Mouse (Mus musculus) brown adipose tissue, adult 24 weeks (tissue): ENCODE measurements around the gene Zdhhc14. TPM values are rescaled to one million over a fixed set of nuclear protein-coding genes. Genes with fewer than 3 reads are reported as not detected.

Source experiments
- H3K27ac ChIP-seq: fragments of 200-500 bp; replicated peaks from 2 replicates; pipeline ENCODE4 v1.5.1; 2012; ENCODE audit warnings: low read depth, mild to moderate bottlenecking, low read length
- H3K4me1 ChIP-seq: fragments of 200-500 bp; 2 replicates; pipeline ENCODE4 v1.6.1; 2012; ENCODE audit warnings: low read length, mixed read lengths; ENCODE audit not compliant: control insufficient read depth, insufficient read depth, insufficient read length
- H3K4me3 ChIP-seq: fragments of 200-500 bp; 2 replicates; pipeline ENCODE4 v1.5.1; 2012; ENCODE audit warnings: low read depth, mild to moderate bottlenecking, low read length, moderate library complexity; ENCODE audit not compliant: insufficient read depth
- polyA plus RNA-seq: library from polyadenylated mRNA; stranded (reverse); fragments of >200 nt; gene quantifications from 2 replicates; pipeline ENCODE4 v1.2.4, GENCODE M21; 2012; ENCODE audit not compliant: missing spikeins, insufficient read depth, insufficient read length

Zdhhc14 gene
- polyA plus RNA-seq, 1 experiment = 3.1 TPM

GRCm38 (mm10) chr17:5795369-5795768 is 303.0 kb downstream of the Zdhhc14 start:
- Histone ChIP-seq H3K4me3 (no peak overlapping the region), H3K4me1 (peaks cover 10% of the 10 kb centered on the region), H3K27ac (no peak overlapping the region)

- H3K27ac ChIP-seq = no peak overlapping the region
- peaks cover 12% of the 10 kb centered on the region for H3K4me1 ChIP-seq
- no peak overlapping the region for H3K4me3 ChIP-seq
Observed at GRCm38 (mm10) chr17:5795878-5796277, 303.5 kb downstream of the Zdhhc14 start.

GRCm38 (mm10) chr17:5797124-5797760 is 304.9 kb downstream of the Zdhhc14 start:
- peaks cover 17% of the 10 kb centered on the region for H3K4me1 ChIP-seq
- H3K27ac ChIP-seq = no peak overlapping the region
- H3K4me3 ChIP-seq = no peak overlapping the region

GRCm38 (mm10) chr17:5798221-5798801 is 306.0 kb downstream of the Zdhhc14 start:
- H3K4me3 ChIP-seq = no peak overlapping the region
- peak overlapping the region; percentile 9; the same call in 1 of the 2 replicates for H3K27ac ChIP-seq
- H3K4me1 ChIP-seq = peaks cover 18% of the 10 kb centered on the region

GRCm38 (mm10) chr17:5798900-5799299 is 306.5 kb downstream of the Zdhhc14 start:
- Histone ChIP-seq H3K4me1 (peaks cover 22% of the 10 kb centered on the region), H3K27ac (no peak overlapping the region), H3K4me3 (no peak overlapping the region)

GRCm38 (mm10) chr17:5799396-5800021 is 307.2 kb downstream of the Zdhhc14 start:
- H3K4me3 ChIP-seq = no peak overlapping the region
- H3K4me1 ChIP-seq = peaks cover 23% of the 10 kb centered on the region
- H3K27ac ChIP-seq = peak overlapping the region; percentile 42

- H3K4me3 ChIP-seq = no peak overlapping the region
- peak overlapping the region; percentile 26; the same call in 1 of the 2 replicates for H3K27ac ChIP-seq
- peaks cover 29% of the 10 kb centered on the region for H3K4me1 ChIP-seq
Observed at GRCm38 (mm10) chr17:5800254-5800653, 307.9 kb downstream of the Zdhhc14 start.

GRCm38 (mm10) chr17:5800824-5801560 is 308.6 kb downstream of the Zdhhc14 start:
- H3K4me3 ChIP-seq = no peak overlapping the region
- H3K27ac ChIP-seq = 0 out of 2 replicates have a peak overlapping the region, but pooled peaks have one; percentile 26
- H3K4me1 ChIP-seq = peaks cover 35% of the 10 kb centered on the region

- no peak overlapping the region for H3K27ac ChIP-seq
- H3K4me3 ChIP-seq = no peak overlapping the region
- peaks cover 35% of the 10 kb centered on the region for H3K4me1 ChIP-seq
Observed at GRCm38 (mm10) chr17:5801761-5802655, 309.7 kb downstream of the Zdhhc14 start.

GRCm38 (mm10) chr17:5802656-5802955 is 310.2 kb downstream of the Zdhhc14 start:
- Histone ChIP-seq H3K4me1 (peaks cover 34% of the 10 kb centered on the region), H3K4me3 (no peak overlapping the region), H3K27ac (no peak overlapping the region)

Other genes with a start within 250 kb of the Zdhhc14 start
- gene Ldhal6b, start 73.8 kb upstream of the Zdhhc14 start, polyA plus RNA-seq = not detected in 2 replicates
- gene Tmem242, start 52.3 kb upstream of the Zdhhc14 start, polyA plus RNA-seq = 323 and 343 TPM in 2 replicates